Mouse (Mus musculus) heart, embryonic 10.5 days (tissue): ENCODE measurements around the gene Meis3. TPM values are rescaled to one million over a fixed set of nuclear protein-coding genes. Genes with fewer than 3 reads are reported as not detected.

Source experiments
- polyA plus RNA-seq: library from polyadenylated mRNA; unstranded; fragments of >200 nt; fragmentation: Nextera tagmentation; extraction: Ambion mirVana; gene quantifications from 2 replicates; pipeline ENCODE4 v1.2.1, GENCODE M21; 2016

Meis3 gene
- polyA plus RNA-seq, 1 experiment from 2014 or later, result 41.8 TPM

Other genes starting within 250 kb of the Meis3 start
- 136 and 152 TPM in 2 replicates for gene Nop53, start 229.0 kb upstream of the Meis3 start, polyA plus RNA-seq
- gene Ehd2, start 207.5 kb upstream of the Meis3 start, polyA plus RNA-seq, result 22.1 and 26.2 TPM in 2 replicates
- gene Bicra, start 127.2 kb upstream of the Meis3 start, polyA plus RNA-seq, result 5.8 and 7.4 TPM in 2 replicates
- not detected in 2 replicates for gene Zfp541, start 113.3 kb upstream of the Meis3 start, polyA plus RNA-seq
- 182 and 196 TPM in 2 replicates for gene Napa, start 76.6 kb upstream of the Meis3 start, polyA plus RNA-seq
- 31.6 and 34.9 TPM in 2 replicates for gene Kptn, start 55.2 kb upstream of the Meis3 start, polyA plus RNA-seq
- gene Slc8a2, start 45.3 kb upstream of the Meis3 start, polyA plus RNA-seq, result 0.24 and 0.28 TPM in 2 replicates
- 12.9 and 14.8 TPM in 2 replicates for gene Dhx34, start 46.9 kb downstream of the Meis3 start, polyA plus RNA-seq
- 0.54 and 0.57 TPM in 2 replicates for gene C5ar2, start 69.1 kb downstream of the Meis3 start, polyA plus RNA-seq
- 0.31 and 1.0 TPM in 2 replicates for gene C5ar1, start 84.5 kb downstream of the Meis3 start, polyA plus RNA-seq
- gene Inafm1, start 98.5 kb downstream of the Meis3 start, polyA plus RNA-seq, result 6.2 and 10.0 TPM in 2 replicates
- gene Ccdc9, start 111.7 kb downstream of the Meis3 start, polyA plus RNA-seq, result 19.6 and 31.0 TPM in 2 replicates
- gene Bbc3, start 133.3 kb downstream of the Meis3 start, polyA plus RNA-seq, result 8.3 and 9.5 TPM in 2 replicates
- gene Sae1, start 212.7 kb downstream of the Meis3 start, polyA plus RNA-seq, result 302 and 359 TPM in 2 replicates
- gene Zc3h4, start 225.8 kb downstream of the Meis3 start, polyA plus RNA-seq, result 12.9 and 19.4 TPM in 2 replicates